Mouse (Mus musculus) forebrain, embryonic 14.5 days (tissue): ENCODE results near the gene Acp6. TPM values are rescaled to one million over a fixed set of nuclear protein-coding genes. Genes with fewer than 3 reads are reported as not detected.
"Not testable (repeated sequence)": the region's sequence is repeated elsewhere in the genome, so short reads cannot be mapped to it uniquely, and the experiment has no call there.

ENCODE experiments used
- ATAC-seq: fragments of 200-750 bp; cut with Nextera tagmentation; 2 replicates; pipeline ENCODE4 v1.8.0; 2017; ENCODE audit warnings: mild to moderate bottlenecking, moderate library complexity
- DNase-seq: peaks from one replicate; pipeline ENCODE4 v3.0.0-alpha.2; 2015; ENCODE audit warnings: low spot score
- H3K27ac ChIP-seq: fragments of 300-500 bp; sonication (generic); 2 replicates; pipeline ENCODE4 v1.5.1; 2014; ENCODE audit warnings: low read depth, mild to moderate bottlenecking, control low read depth, low read length, moderate library complexity
- H3K27me3 ChIP-seq: fragments of 300-500 bp; sonication (generic); replicated peaks from 2 replicates; pipeline ENCODE4 v1.6.1; 2014; ENCODE audit warnings: low read length, control low read depth, mixed read lengths; ENCODE audit not compliant: control insufficient read depth, insufficient read depth
- H3K36me3 ChIP-seq: fragments of 300-500 bp; sonication (generic); 2 replicates; pipeline ENCODE4 v1.6.1; 2014; ENCODE audit warnings: low read length, control low read depth; ENCODE audit not compliant: control insufficient read depth, insufficient read depth
- H3K4me1 ChIP-seq: fragments of 300-500 bp; sonication (generic); 2 replicates; pipeline ENCODE4 v1.6.1; 2014; ENCODE audit warnings: antibody characterized with exemption, low read length, control low read depth; ENCODE audit not compliant: control insufficient read depth, insufficient read depth
- H3K4me2 ChIP-seq: fragments of 300-500 bp; sonication (generic); 2 replicates; pipeline ENCODE4 v1.6.1; 2014; ENCODE audit warnings: mild to moderate bottlenecking, control low read depth, low read length
- H3K4me3 ChIP-seq: fragments of 300-500 bp; sonication (generic); 2 replicates; pipeline ENCODE4 v1.5.1; 2014; ENCODE audit warnings: low read depth, low read length, control low read depth
- H3K9ac ChIP-seq: fragments of 300-500 bp; sonication (generic); 2 replicates; pipeline ENCODE4 v1.6.1; 2014; ENCODE audit warnings: mild to moderate bottlenecking, low read length, control low read depth, moderate library complexity
- H3K9me3 ChIP-seq: fragments of 300-500 bp; sonication (generic); replicated peaks from 2 replicates; pipeline ENCODE4 v1.6.1; 2016; ENCODE audit warnings: low read length, control low read depth, mixed read lengths; ENCODE audit not compliant: control insufficient read depth
- WGBS: fragments of 180-500 bp; shearing (Covaris S2); extraction: QIAGEN DNeasy Blood & Tissue Kit; methylation state at CpG from one replicate; pipeline ENCODE4 v1.1.7; 2014; 5-methylcytosine and 5-hydroxymethylcytosine counted together
- polyA plus RNA-seq: library from polyadenylated mRNA; unstranded; fragments of >200 nt; fragmentation: Nextera tagmentation; extraction: Ambion mirVana; gene quantifications from 2 replicates; pipeline ENCODE4 v1.2.1, GENCODE M21; 2014

Gene Acp6
- polyA plus RNA-seq = 15.6 and 20.4 TPM in 2 replicates

DNA sequence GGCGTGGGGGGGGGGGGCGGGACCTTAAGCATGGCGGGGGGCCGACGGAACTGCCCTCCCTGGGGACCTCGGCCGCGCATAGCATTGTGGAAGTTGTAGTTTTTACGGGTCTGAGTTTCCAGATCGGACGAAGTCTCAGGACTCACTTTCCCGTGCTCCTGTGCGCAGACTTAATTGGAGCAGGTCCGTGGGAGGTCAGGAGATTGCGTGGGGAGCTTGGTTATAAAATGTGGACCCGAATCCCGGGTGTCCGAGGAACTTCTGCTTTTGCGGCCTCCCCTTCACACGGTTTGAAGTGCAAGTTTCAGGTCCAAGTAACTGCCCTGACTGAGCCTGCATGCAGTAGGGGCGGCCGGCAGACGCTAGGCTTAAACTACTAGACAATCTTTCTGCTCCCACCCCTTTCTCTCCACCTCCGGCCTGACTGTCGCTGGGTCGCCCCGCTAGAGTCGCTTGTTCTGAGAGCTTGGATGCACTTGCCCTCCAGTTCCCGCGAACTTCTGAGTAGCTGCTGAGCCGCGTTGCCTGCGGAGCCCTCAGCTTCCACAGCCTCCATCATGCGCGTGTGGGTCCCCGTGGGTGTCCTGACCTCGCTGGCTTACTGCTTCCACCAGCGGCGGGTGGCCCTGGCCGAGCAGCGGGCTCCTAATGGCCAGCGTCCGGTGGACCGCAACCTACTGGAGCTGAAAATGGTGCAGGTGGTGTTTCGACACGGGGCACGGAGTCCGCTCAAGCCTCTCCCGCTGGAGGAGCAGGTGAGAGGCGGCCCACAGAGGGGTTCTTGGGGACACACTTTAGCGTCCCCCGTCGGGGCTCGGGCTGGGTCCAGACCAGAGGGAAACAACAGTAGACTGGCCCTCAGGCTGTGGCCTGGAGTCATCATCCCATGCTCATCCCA, at the start of gene Acp6:
Gene Acp6, plus strand, starts transcription at position 167 of the 898 bp plus-strand sequence.
- H3K4me2 ChIP-seq = peak within 1 kb of the TSS; percentile 91

DNA sequence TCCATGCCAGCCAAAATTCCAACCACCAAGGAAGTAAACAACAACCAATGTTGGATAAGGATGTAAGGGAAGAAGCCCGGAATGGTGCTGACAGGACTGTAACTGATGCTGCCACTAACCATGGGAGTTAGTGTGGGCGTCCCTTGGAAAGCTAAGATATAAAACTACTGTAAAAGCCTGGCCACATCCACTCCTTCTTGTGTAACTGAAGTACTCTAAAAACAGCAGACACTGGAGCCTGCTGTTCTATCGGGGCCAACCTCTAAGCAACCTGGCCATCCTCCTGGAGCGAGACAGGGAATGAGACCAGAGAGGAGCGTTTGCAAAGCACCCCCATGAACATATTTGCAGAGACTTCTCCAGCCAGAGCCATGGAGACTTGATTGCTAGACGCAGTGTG, 41.1 kb upstream of the Acp6 start:
- Histone ChIP-seq H3K4me3 (no peak overlapping the region), H3K4me1 (no peaks in the 10 kb centered on the region), H3K27ac (no peak overlapping the region), H3K9ac (no peak overlapping the region), H3K36me3 (no peaks in the 10 kb centered on the region), H3K4me2 (no peak overlapping the region), H3K27me3 (no peaks in the 10 kb centered on the region), H3K9me3 (no peaks in the 10 kb centered on the region)
- DNase-seq (no peak), ATAC-seq (no peak)
- whole genome bisulfite sequencing = 94% methylated on average over 6 of the region's 6 CpGs

More for the DNA sequence above, at the start of gene Acp6:
- H3K27ac ChIP-seq = peak within 1 kb of the TSS; percentile 27; the same call in 1 of the 2 replicates
- peak within 1 kb of the TSS; percentile 74 for H3K9ac ChIP-seq
- ATAC-seq (peak; percentile 93), DNase-seq (peak; percentile 95)
- no peaks in the 10 kb centered on the region; the same call in 1 of the 2 replicates for H3K4me1 ChIP-seq
- H3K9me3 ChIP-seq = no peaks in the 10 kb centered on the region
- H3K4me3 ChIP-seq = peak within 1 kb of the TSS; percentile 66
- WGBS = 0% methylated on average over 54 of the region's 54 CpGs
- H3K27me3 ChIP-seq = no peaks in the 10 kb centered on the region
- H3K36me3 ChIP-seq = no peaks in the 10 kb centered on the region

DNA sequence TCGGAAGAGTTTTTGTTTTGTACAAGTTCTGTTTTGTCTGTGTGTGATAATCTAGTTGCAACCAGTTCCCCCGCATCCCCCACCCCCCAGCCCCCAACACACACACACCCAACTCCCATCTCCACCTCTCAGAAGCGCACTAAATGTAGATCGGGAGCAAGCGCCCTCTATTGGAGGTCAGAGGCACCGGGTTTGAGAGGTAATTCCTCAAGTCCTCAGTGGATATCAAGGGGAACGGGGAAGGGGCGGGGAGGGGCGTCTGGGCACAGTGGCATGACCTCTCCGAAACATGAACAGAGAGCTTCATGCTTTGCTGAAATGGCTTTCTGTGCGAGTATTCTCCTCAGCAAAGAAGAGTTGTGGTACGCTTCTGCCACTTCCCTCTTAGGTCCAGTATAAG, 40.3 kb upstream of the Acp6 start:
- Histone ChIP-seq H3K4me1 (no peaks in the 10 kb centered on the region), H3K36me3 (no peaks in the 10 kb centered on the region), H3K4me2 (no peak overlapping the region), H3K27me3 (no peaks in the 10 kb centered on the region), H3K9ac (no peak overlapping the region), H3K9me3 (no peaks in the 10 kb centered on the region), H3K4me3 (no peak overlapping the region), H3K27ac (no peak overlapping the region)
- ATAC-seq (no peak), DNase-seq (no peak)
- WGBS = 61% methylated on average over 12 of the region's 12 CpGs

DNA sequence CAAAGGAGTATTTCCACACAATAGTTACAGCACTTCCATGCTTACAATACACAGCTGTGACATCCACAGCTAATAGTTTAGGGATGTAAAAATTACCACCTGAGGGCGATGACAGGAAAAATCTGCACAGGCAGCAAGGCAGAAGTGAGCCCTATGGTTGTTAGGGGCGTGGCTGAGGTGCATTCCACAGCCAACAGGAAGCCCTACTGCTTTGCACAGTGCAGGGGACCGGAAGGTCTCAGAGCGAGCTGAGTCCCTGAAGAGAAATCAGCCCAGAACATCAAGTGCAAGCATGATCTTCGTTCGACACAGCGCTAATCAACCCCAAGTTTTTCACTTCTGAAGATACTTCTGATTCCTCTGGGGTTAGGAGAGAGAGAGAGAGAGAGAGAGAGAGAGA, 34.4 kb upstream of the Acp6 start:
- Histone ChIP-seq H3K4me1 (no peaks in the 10 kb centered on the region), H3K36me3 (no peaks in the 10 kb centered on the region), H3K4me2 (no peak overlapping the region), H3K9ac (no peak overlapping the region), H3K4me3 (no peak overlapping the region), H3K27ac (no peak overlapping the region), H3K27me3 (no peaks in the 10 kb centered on the region), H3K9me3 (no peaks in the 10 kb centered on the region)
- DNase-seq (no peak), ATAC-seq (no peak)
- 58% methylated on average over 7 of the region's 7 CpGs for WGBS

DNA sequence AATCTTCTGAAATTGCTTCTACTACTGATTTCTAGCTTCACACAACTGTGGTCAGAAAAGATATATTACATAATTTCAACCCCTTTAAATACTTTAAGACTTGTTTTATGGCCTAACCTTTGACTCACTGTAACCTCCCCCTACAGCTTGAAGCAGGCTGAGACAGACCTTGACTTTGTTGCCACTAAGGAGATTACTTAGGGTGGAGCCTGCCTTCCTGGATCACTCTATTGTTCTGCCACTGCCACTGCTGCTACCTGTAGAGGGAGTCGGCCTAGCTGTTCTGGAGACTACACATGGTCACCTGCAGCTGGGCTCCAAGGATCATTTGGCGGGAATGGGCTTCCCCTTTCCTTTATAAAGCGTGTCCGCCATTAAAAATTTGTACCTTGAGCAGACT, 29.2 kb upstream of the Acp6 start:
- Histone ChIP-seq H3K27me3 (no peaks in the 10 kb centered on the region), H3K4me2 (no peak overlapping the region), H3K36me3 (no peaks in the 10 kb centered on the region), H3K4me1 (no peaks in the 10 kb centered on the region), H3K27ac (no peak overlapping the region), H3K9me3 (no peaks in the 10 kb centered on the region), H3K4me3 (no peak overlapping the region), H3K9ac (no peak overlapping the region)
- DNase-seq = no peak
- WGBS = 82% methylated on average over 4 of the region's 4 CpGs
- no peak for ATAC-seq

DNA sequence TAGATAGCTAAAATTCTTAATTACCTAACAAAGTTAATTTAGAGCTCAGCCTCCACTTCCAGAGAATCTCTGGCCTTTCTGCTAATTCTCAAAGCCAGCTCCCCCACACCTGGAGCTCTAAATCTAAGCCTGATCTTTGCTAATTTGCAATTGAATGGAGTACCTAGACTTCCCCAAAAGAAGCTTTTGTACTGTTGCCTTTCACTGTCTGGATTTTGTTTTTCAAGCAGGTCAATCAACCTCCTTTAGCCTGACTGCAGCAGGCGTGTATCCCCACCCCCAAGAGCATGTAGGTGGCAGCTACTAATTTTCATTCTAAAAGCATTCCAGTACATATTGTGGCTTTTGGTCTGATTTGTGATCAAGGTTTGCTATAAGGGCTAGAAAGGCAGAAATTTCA, 20.9 kb upstream of the Acp6 start:
- WGBS = 10% methylated on average over 1 of the region's 1 CpGs

DNA sequence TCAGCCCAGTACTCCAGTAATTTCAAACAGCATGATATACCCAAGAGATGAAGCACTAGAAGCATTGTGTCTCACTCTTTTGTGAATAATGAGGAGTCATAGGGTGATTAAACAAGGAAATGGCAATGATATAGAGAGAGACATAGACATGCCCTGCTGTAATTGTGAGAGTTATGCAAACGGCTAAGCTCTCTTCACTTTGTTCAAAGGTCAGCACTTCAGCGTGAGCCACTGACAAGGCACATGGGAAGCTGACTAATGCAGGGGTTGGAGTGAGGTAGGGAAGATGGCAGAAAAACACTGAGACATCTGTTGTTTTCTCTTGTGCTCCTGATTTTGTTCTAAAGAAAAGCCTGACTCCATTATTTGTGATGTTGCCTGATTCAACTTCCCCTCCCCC, 7.5 kb upstream of the Acp6 start:
- H3K27ac ChIP-seq = no peak overlapping the region
- no peaks in the 10 kb centered on the region for H3K4me1 ChIP-seq
- no peaks in the 10 kb centered on the region for H3K9me3 ChIP-seq
- 62% methylated on average over 2 of the region's 2 CpGs for WGBS
- DNase-seq (no peak), ATAC-seq (no peak)
- H3K36me3 ChIP-seq = no peaks in the 10 kb centered on the region
- no peak overlapping the region for H3K4me3 ChIP-seq
- no peak overlapping the region for H3K9ac ChIP-seq
- H3K4me2 ChIP-seq = no peak overlapping the region
- H3K27me3 ChIP-seq = no peaks in the 10 kb centered on the region

More for the DNA sequence above, 20.9 kb upstream of the Acp6 start:
- not testable (repeated sequence) for H3K4me3 ChIP-seq, H3K27me3 ChIP-seq, H3K27ac ChIP-seq, ATAC-seq, DNase-seq, H3K4me1 ChIP-seq, H3K9ac ChIP-seq, H3K4me2 ChIP-seq, H3K9me3 ChIP-seq, H3K36me3 ChIP-seq

DNA sequence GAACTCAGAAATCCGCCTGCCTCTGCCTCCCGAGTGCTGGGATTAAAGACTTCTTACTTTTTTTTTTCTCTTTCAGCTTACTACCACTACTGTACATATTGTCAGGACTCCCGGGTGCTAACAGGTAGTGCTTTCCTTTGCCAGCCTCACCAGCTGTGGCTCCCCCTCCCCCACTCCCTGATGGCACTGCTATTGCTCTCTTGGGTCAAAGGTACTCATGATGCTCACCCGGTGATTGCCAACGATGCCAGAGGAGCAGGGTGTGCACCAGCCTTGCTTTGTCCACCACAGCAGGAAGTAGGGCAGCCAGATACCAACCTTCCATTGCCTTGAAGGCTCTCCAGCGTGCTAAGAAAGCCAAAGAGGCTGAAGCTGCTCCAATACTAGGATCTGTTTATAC, 2.1 kb upstream of the Acp6 start:
- no peaks in the 10 kb centered on the region for H3K9me3 ChIP-seq
- no peaks in the 10 kb centered on the region for H3K36me3 ChIP-seq
- no peaks in the 10 kb centered on the region; the same call in 1 of the 2 replicates for H3K4me1 ChIP-seq
- no peak overlapping the region for H3K4me3 ChIP-seq
- no peak overlapping the region for H3K4me2 ChIP-seq
- H3K27me3 ChIP-seq = no peaks in the 10 kb centered on the region
- 96% methylated on average over 6 of the region's 6 CpGs for WGBS
- no peak overlapping the region for H3K27ac ChIP-seq
- no peak overlapping the region for H3K9ac ChIP-seq
- DNase-seq (no peak), ATAC-seq (no peak)

DNA sequence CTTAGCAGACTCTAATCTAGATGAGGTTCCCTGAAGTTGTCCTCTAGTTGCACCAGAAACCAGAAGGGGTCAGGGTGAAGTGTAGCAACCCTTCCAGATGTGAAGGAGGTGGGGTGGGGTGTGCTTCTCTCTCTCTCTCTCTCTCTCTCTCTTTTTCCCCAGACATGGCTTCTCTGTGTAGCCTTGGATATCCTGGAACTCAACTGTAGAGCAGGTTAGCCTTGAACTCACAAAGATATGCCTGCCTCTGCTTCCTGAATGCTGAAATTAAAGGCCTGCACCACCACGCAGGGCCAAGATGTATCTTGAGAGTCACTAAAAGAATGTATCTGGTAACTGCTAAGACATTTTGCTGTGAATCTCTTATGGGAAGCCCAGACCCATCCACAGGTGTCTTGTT, 1.3 kb upstream of the Acp6 start:
- H3K4me1 ChIP-seq = no peaks in the 10 kb centered on the region; the same call in 1 of the 2 replicates
- H3K9ac ChIP-seq = no peak overlapping the region
- no peak overlapping the region for H3K4me3 ChIP-seq
- H3K36me3 ChIP-seq = no peaks in the 10 kb centered on the region
- WGBS = 54% methylated on average over 1 of the region's 1 CpGs
- no peaks in the 10 kb centered on the region for H3K9me3 ChIP-seq
- no peak overlapping the region for H3K27ac ChIP-seq
- ATAC-seq (no peak), DNase-seq (no peak)
- no peak overlapping the region for H3K4me2 ChIP-seq
- no peaks in the 10 kb centered on the region for H3K27me3 ChIP-seq
